Comparison of ENCODE assay signal across 7 mouse cellular contexts in genomic region chr13:119690039-119690728, GRCm38 (mm10). TPM values are rescaled to one million over a fixed set of nuclear protein-coding genes. Genes with fewer than 3 reads are reported as not detected.
DNase-seq lines count a peak whose midpoint lies in the region; ATAC-seq lines count a peak whose summit lies in the region.

TSS of gene Hmgcs1 (plus strand) at chr13:119690379.

- no peaks in the 10 kb centered on the region for H3K9me3 ChIP-seq in intestine, embryonic 15.5 days
- no peaks in the 10 kb centered on the region for H3K9me3 ChIP-seq in midbrain, embryonic 10.5 days (replicated peaks)

- under 1% methylated on average over 59 of the region's 59 CpGs for WGBS in intestine, embryonic 15.5 days
- WGBS in midbrain, embryonic 10.5 days, result under 1% methylated on average over 59 of the region's 59 CpGs

- H3K27ac ChIP-seq in intestine, embryonic 15.5 days, result peak within 1 kb of the TSS; percentile 98
- peak within 1 kb of the TSS; percentile 98 for H3K27ac ChIP-seq in midbrain, embryonic 10.5 days (replicated peaks)

- intact Hi-C loops in gastrocnemius, postnatal 36 days (cut with DNase I), result no loop called here
- intact Hi-C loops in left cerebral cortex, postnatal 25 days (cut with DNase I), result loop anchor here (5.0 kb wide), 1 partner anchor 48 kb away; no protein-coding TSS in a partner anchor

- H3K4me1 ChIP-seq in intestine, embryonic 15.5 days (replicated peaks), result peaks cover 11% of the 10 kb centered on the region
- H3K4me1 ChIP-seq in midbrain, embryonic 10.5 days, result peaks cover 43% of the 10 kb centered on the region

- DNase-seq in adrenal gland, adult 2 months, result peak; percentile 100
- DNase-seq in embryo, embryonic 11.5 days (ENCODE audit: low read depth, low spot score), result peak; percentile 99
- DNase-seq in gastrocnemius, postnatal 36 days, result peak; percentile 95 to 98
- DNase-seq in left cerebral cortex, postnatal 25 days (ENCODE audit: low spot score in 2 of 2), result peak; percentile 98 to 100
- peak; percentile 100 for DNase-seq in midbrain, embryonic 10.5 days (ENCODE audit: low spot score)
- peak; percentile 99 for DNase-seq in right cerebral cortex, postnatal 4 days

- peak within 1 kb of the TSS; percentile 72 for H3K4me2 ChIP-seq in intestine, embryonic 15.5 days (replicated peaks)

- ATAC-seq in intestine, embryonic 15.5 days, result peak; percentile 98

- 0 out of 2 replicates have a peak, but pooled peaks cover 6% of the 10 kb centered on the region for H3K36me3 ChIP-seq in intestine, embryonic 15.5 days
- H3K36me3 ChIP-seq in midbrain, embryonic 10.5 days, result peaks cover 19% of the 10 kb centered on the region

- H3K27me3 ChIP-seq in intestine, embryonic 15.5 days (replicated peaks), result no peaks in the 10 kb centered on the region
- no peaks in the 10 kb centered on the region for H3K27me3 ChIP-seq in midbrain, embryonic 10.5 days (ENCODE audit: low read depth, poor library complexity, severe bottlenecking)

- H3K9ac ChIP-seq in intestine, embryonic 15.5 days, result peak within 1 kb of the TSS; percentile 95

- H3K4me3 ChIP-seq in intestine, embryonic 15.5 days (replicated peaks), result peak within 1 kb of the TSS; percentile 87
- peak within 1 kb of the TSS; percentile 96 for H3K4me3 ChIP-seq in midbrain, embryonic 10.5 days

RNA-seq across cellular contexts. Expression of gene Hmgcs1, which starts in this region (rescaled TPM):
- total RNA-seq in adrenal gland, adult 2 months (2021), result 100 to 1,000 TPM; 155 to 624 TPM
- 24.6 and 46.2 TPM in 2 replicates for polyA plus RNA-seq in adrenal gland, adult 2 months (2012; rRNA removed)
- 10 to 100 TPM; 25.6 to 28.7 TPM for total RNA-seq in gastrocnemius, postnatal 36 days (2021)
- 235 and 254 TPM in 2 replicates for polyA plus RNA-seq in intestine, embryonic 15.5 days (2015; fragmentation: Nextera tagmentation; extraction: Ambion mirVana)
- total RNA-seq in left cerebral cortex, postnatal 25 days (2021), result 100 to 1,000 TPM; 301 to 304 TPM
- polyA plus RNA-seq in midbrain, embryonic 10.5 days (2016; fragmentation: Nextera tagmentation; extraction: Ambion mirVana), result 404 and 439 TPM in 2 replicates

Comparison
In these comparisons a context has a peak if more than half of its experiments do, and no peak if none do; other contexts are left out.
1. Peak in every context shown above with its lines: DNase-seq, ATAC-seq, H3K4me3 ChIP-seq and H3K27ac ChIP-seq.
2. RNA of gene Hmgcs1 (total RNA-seq): 155 to 624 TPM in adrenal gland, adult 2 months and 301 to 304 TPM in left cerebral cortex, postnatal 25 days; 25.6 to 28.7 TPM in gastrocnemius, postnatal 36 days; every median in the first group is over 4 times any median in the second.